Mouse (Mus musculus): ENCODE data around the gene Art4.
A peak's percentile ranks its signal among the peaks of the same experiment; 100 is the strongest.

- TF ChIP-seq CTCF (IDR thresholded peaks at IDR 0.05; ENCODE audit: low read depth) (no peak), EP300 (IDR thresholded peaks at IDR 0.05; ENCODE audit: low read depth) (peak; percentile 77)
Measured at GRCm38 (mm10) chr6:136808014-136808417, 49.5 kb downstream of the Art4 start, which contains the start of gene H2afj.
